Mouse (Mus musculus) left cerebral cortex, adult 11 months (tissue): ENCODE results near the gene Tbcel.

Experiments used
- DNase-seq: peaks from one replicate; pipeline ENCODE4 v3.0.0; 2022; ENCODE audit warnings: low spot score

The Tbcel gene

GRCm38 (mm10) chr9:42507709-42508108 is at the start of gene Tbcel:
Gene Tbcel, minus strand, starts transcription at chr9:42507809.
- DNase-seq: no peak

DNA sequence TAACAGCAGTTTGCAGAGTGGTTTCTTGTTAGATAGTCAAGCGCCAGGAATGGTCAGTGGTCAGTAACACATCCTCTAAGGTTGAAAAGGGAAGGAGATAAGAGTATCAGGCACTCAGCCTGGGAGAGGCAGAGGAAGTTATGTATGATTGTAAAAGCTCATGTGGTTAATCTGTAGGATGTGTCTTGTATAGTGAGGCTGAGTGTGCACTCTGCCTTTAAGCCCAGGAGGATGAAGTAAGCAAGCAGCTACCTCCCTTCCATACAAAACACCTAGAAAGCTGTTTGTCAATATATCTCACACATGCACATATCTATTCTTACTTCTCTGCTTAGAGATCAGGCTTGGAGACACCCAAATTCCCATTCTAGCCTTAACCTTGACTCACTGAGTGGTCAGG is 47.6 kb upstream of the Tbcel start:
- DNase-seq: no peak

DNA sequence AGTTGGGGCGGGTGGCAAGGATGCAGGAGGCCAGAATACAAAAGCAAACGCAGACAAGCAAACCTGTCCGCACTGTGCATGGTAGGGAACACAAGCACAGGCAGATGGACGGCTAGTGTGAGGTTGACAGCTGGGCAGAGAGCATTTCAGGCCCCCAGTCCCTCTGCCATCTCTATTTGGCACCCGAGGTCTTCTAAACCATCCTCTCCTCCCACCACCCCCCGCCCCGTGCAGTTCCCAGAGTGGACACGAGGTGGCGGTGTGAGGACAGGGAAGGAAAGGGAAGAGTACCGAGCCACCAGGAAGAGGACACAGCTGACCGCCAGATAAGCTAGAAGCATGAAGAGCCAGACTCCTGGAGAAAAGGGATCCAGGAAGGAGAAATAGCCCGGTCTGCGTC is 42.5 kb upstream of the Tbcel start:
- DNase-seq: peak; percentile 39

GRCm38 (mm10) chr9:42548981-42549380 is 41.4 kb upstream of the Tbcel start:
- DNase-seq: no peak

DNA sequence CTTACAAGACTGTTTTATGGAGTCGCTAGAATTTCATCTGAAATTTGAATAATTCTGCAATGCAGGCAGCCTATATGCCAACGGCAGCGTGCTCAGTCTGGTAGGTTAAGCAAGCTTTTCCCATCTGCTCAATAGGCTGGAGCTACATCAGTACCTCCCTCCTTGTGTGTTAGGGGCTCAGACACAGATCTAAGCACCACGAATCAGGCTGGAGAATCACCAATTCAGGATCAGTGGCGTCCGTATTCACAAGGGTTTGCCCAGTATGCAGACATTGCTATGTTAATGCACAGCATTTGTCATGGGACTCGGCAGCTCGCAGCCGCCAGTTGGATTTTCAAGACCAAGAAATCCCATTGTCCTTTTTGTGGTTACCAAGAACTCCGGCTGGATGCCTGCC is 36.9 kb upstream of the Tbcel start:
- no peak for DNase-seq

DNA sequence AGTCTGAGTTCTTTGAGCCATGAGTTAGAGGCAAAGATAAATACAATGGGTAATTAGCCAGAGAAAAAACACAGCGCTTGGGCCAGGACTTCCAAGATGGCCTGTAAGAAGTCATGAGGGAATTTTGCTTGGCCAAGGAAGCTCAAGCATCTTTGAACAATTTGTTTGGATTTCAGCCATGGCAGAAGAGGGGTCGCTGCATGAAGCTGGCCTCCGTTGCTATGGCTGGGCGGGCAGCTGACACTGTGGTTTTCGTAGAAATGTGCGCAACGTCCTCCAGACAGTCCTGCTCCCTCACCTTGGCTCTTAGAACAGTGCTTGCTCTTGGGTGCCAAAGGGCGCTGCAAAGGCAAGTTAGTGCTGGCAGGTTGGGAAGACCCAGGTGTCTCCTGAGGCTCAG is 25.9 kb upstream of the Tbcel start:
- DNase-seq: no peak

DNA sequence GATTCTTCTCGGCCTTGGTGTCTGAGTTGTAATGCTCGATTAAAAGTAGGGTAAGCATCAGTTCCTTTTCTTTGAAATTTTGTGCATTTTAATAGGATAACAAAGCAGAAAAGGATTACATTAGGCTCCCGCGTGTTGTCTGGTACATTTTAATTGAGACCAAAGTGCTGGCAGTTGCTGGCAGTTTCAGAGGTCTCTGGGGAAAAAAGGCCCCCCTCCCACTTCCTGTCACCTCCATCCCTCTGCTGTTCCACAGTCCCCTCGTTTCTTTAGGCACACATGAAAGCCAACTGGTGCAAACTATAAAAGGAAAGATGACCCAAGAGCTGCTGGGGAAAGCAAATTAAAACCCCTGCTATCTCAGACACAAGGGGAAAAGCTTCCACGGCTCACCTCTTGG is 25.4 kb upstream of the Tbcel start:
- no peak for DNase-seq

DNA sequence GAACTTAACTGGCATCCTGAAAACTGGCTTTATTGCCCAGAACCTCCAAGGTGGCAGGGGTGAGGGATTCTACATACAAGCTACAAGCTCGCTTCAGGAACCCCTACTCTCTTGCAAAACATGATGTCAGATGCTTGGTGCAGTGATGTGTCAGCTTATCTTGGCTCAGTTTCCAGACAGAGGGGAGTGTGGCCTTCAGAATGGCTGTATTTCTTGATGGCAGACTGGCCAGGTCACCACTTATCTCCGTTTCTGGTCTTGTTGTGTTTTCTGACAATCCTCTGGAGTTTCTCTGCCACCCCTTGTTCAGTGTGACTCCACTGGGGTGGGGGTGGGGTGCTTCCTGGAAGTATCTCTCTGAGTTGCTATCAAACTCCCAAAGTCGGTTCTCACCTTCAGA is 24.3 kb upstream of the Tbcel start:
- DNase-seq: no peak

DNA sequence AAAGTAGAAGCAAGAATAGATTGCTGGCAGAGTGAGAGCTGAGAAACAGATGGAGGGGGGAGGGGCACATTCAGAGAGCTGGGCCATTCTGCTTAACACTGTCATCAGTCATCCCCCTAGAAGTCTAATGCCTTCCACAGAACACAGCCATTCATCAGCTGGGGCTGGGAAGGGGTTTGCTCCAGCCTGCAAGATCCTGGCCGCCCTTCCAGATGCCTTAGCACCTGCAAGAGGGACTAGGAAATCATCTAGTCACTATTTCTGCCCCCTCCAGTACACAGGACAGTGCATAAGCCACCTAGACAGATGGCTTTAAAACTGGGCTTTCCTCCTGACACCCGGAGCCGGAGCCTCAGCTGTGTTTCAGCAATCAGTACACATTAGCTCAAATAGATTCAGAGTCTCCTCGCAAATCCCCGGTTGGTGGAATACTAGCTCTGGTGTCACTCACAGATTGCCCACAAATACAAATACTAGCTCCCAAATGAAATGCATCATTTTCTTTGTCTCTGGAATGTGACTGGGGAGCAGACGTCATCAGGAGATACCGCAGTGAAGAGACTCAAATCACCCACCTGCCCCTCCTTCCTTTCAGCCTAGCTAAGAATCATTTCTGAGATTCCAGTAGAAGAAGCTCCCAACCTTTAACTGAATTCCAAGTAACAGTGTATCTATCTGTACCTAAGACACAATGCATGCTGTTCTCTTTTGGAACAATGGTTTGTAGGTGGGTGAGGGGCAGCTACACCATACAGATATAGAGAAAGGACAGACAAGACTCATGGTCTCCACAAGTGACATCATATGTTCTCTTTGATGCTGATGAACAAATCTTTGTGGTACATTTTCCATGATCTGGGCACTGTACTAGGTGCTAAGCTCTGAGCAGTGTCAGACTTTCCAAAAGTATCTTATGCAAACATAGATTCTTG is 22.9 kb upstream of the Tbcel start:
- DNase-seq: peak; percentile 24

DNA sequence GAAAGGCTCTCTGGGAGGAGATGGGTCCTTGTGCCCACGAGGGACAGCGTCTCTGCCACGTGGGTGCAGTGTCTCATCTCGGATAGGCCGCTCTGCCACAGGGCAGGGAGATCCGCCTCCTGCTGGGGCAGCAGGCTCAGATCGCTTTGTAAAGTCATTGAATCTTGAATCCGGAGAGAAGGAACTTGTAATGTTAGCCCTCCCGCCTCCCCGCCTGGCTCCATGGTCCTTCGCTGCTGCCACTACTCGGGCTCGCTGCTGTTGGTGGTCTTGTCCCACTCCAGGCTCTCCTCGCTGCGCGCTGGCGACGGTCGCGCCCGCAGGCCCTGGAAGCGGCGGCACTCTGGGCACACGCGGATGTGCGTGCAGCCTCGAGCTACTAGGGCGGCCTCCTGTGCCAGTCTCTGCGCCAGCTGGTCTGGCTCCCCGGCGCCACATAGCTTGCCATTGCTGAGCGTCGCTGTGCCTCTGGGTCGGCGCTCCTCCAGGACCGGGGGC is 13.0 kb upstream of the Tbcel start:
- peak; percentile 28 for DNase-seq

DNA sequence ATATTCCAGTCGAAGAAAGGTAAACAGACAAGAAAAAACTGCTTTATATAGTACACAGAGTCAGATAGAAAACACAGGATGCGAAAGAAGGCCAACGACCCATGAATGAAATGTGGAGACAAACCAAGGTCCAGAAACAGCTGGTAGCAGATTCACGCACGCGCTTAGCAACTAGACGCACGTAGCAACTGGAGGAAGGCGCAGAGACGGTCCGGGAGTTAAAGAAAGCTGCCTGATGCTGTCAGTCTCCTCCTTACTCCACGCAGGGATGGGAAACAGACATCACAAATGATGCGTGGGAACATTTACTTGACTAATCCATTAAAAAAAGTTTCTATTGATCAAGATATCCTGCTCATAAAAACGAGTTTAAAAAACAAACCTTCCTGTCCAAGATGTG is 10.6 kb upstream of the Tbcel start:
- DNase-seq: no peak

GRCm38 (mm10) chr9:42513159-42513558 is 5.5 kb upstream of the Tbcel start:
- no peak for DNase-seq

DNA sequence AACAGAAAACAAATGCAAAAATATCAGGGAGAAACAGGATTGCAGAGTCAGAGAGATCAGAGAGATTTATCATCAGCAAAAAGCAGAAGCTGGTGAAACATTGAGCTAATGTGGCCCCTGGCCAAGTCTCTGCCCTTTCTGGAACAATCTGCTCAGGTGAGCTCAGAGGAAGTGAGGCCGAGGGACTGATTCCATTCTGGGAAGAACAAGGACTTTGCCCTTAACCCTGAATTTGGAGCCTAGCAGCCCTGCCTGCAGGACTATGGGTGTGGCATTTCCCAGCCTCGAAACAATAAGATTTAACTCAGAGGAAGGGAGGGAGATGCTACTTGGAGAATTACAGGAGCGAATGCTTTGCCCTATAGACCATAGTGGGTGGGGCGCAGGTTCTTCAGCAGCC is 4.7 kb upstream of the Tbcel start:
- no peak for DNase-seq

DNA sequence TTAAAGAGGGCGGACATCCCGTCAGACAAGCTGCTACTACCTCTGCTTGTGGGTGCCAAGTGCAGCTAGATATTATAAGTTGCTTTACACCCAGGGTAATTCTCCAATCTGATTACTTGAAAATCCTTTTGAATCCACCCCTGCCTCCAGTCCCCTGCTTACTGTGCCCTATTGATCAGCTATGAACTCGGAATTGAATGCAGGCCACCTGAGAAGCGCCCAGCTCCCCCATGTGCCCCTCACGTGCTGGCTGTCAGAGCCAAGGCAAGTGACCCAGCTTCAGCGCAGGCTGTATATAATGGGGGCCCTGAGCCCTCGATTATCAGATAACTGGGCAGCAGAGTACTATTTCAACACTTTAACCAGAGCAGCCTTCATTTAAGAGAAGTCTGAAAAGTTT is 626 bp upstream of the Tbcel start:
- DNase-seq: no peak

- no peak for DNase-seq
Observed at GRCm38 (mm10) chr9:42507022-42507421, 587 bp downstream of the Tbcel start.

DNA sequence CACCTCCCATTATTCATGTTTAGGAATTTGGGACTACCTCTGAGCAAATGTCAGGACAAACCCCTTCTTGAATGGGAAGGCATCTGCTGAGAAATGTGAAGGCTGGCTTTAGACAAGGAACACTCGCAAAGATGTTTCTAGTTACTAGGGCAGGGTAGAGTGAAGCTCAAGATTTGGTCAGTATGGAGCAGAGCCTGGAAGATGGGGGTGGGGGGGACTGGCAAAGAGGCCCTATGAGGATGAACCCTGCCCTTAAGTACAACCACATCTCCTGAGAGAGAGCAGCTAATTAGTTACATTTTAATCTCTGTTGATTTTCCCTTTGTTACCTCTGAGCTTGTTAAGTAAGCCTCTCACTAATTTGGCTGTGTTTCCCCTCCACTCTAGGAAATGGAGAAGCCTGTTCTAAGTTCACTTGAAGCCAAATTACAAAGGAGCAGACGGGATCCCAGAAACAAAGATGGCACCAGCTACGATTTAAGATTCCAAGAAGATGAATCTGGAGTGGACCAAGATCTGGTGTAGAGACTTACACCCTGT is 2.6 kb downstream of the Tbcel start:
- no peak for DNase-seq

GRCm38 (mm10) chr9:42504559-42504958 is 3.0 kb downstream of the Tbcel start:
- DNase-seq: no peak

- no peak for DNase-seq
Observed at GRCm38 (mm10) chr9:42503709-42504108, 3.9 kb downstream of the Tbcel start.

- DNase-seq: no peak
Observed at GRCm38 (mm10) chr9:42496296-42496695, 11.3 kb downstream of the Tbcel start.

- DNase-seq: peak; percentile 58
Observed at GRCm38 (mm10) chr9:42491780-42492179, 15.8 kb downstream of the Tbcel start.

DNA sequence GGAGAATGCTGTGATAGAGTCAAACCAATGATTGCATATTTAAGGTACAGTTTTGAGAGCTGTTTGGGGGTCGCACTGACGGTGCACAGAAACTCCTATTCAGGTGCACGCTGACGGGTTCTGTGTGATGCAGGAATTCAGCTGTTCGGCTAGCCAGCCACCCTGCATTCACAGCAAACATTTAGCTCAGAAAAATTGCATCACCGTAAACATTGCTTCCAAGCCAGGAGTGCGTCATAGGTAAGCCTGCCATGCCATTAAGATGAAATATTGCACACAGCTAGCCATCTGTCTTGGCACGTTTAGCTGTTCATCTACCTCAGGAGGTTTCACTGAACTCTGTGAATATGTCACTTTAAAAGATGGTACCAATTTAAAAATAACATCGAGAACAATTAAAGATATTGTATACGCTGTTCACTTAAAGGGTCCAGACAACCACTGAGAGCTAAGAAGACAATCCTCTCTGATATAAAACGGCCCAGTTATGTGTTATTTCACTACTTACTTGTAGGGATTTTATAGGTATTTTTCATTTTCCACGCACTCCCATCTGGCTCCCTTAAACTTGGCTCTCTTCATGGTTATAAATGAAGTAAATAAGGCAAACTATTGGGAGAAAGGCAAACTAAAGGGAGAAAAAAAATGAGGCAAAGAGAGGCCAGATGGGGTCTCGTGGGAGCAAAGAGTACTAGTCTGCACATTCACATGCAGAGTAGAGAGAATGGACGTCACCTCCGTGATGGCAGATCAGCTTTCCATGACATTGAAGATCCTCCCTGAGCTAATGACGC is 16.8 kb downstream of the Tbcel start:
- no peak for DNase-seq

DNA sequence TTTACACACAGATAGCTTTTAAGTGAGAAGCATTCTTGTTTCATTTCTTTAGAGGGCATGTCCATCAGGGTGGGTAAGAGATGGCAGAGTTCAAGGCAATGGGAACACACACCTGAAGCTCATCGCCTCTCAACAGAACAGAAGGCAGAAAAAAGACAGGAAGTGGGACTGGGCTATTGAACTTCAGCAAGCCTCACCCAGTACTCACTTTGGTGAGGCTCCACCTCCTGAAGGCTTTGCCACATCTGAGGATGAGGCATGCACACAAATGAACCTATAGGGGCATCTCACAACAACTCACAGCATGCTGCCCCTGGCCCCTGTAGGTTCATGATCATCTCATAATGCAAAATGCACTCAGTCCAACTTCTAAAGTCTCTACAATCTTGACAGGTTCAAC is 19.5 kb downstream of the Tbcel start:
- DNase-seq: no peak

GRCm38 (mm10) chr9:42486913-42487312 is 20.7 kb downstream of the Tbcel start:
- no peak for DNase-seq
